Comparison of ENCODE assay signal across 35 mouse cellular contexts in the genomic region with DNA sequence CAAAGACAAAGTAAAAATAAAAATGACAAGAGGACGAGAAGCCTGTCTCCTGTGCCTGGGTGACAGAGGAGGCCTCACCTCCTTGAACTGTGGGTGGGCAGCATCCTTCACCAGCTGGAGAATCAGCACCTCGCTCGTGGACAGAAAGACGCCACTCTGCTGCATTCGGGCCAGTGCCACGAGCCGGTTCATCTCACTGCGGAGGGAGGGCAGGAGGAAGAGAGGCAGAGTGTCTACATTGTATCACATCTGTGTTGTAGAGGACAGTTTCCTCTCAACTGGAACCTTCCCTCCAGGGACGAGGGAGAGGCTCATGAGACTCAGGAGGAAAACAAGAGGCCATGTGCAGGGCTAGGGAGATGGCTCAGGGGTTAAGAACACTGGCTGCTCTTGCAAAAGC. TPM values are rescaled to one million over a fixed set of nuclear protein-coding genes. Genes with fewer than 3 reads are reported as not detected.
"Had no signal": no experiment of that assay in that cellular context is flagged by ENCODE, and none has a peak within 500 bp of the region (broad histone marks: within the 10 kb centered on the region; RNA-seq: fewer than 3 reads in every experiment).

No protein-coding gene starts in this region.

- H3K4me3 ChIP-seq: heart, embryonic 12.5 days; heart, embryonic 13.5 days; heart, embryonic 15.5 days; hindbrain, embryonic 10.5 days; hindbrain, embryonic 12.5 days; hindbrain, embryonic 13.5 days; hindbrain, embryonic 15.5 days; intestine, embryonic 15.5 days; kidney, embryonic 15.5 days; layer of hippocampus, adult 2 months; left cerebral cortex, adult 2 months had no signal

- H3K36me3 ChIP-seq: heart, embryonic 12.5 days; heart, embryonic 13.5 days; heart, embryonic 15.5 days; hindbrain, embryonic 10.5 days; hindbrain, embryonic 12.5 days; hindbrain, embryonic 13.5 days; hindbrain, embryonic 15.5 days; intestine, embryonic 15.5 days; kidney, embryonic 15.5 days had no signal

- H3K9me3 ChIP-seq: heart, embryonic 15.5 days; hindbrain, embryonic 12.5 days; hindbrain, embryonic 13.5 days; hindbrain, embryonic 15.5 days; intestine, embryonic 15.5 days; kidney, embryonic 15.5 days had no signal

- DNase-seq: heart, postnatal 14 days; heart, postnatal 36 days; heart, postnatal 4 days; kidney, adult 11 months; kidney, adult 18-20 months; kidney, adult 2 months; kidney, adult 8-10 months; kidney, adult 9 months; kidney, postnatal 10 days; kidney, postnatal 14 days; kidney, postnatal 25 days; kidney, postnatal 36 days; kidney, postnatal 4 days; layer of hippocampus, adult 9-11 months; layer of hippocampus, postnatal 36 days had no signal

- H3K27ac ChIP-seq: heart, embryonic 13.5 days; heart, embryonic 15.5 days; hindbrain, embryonic 10.5 days; hindbrain, embryonic 12.5 days; hindbrain, embryonic 13.5 days; hindbrain, embryonic 14.5 days; hindbrain, embryonic 15.5 days; hindbrain, postnatal 0 days; intestine, embryonic 15.5 days; kidney, embryonic 15.5 days; kidney, postnatal 0 days; layer of hippocampus, adult 2 months; left cerebral cortex, adult 2 months had no signal

- ATAC-seq: hindbrain, embryonic 16.5 days; hindbrain, postnatal 0 days; inflammation-experienced regulatory T-cells, adult 6 months; intestine, embryonic 15.5 days; intestine, embryonic 16.5 days; intestine, postnatal 0 days had no signal

- H3K4me1 ChIP-seq: hindbrain, embryonic 12.5 days had no signal

- H3K9ac ChIP-seq: heart, embryonic 12.5 days; heart, embryonic 13.5 days; heart, embryonic 15.5 days; hindbrain, embryonic 12.5 days; hindbrain, embryonic 13.5 days; hindbrain, embryonic 14.5 days; hindbrain, embryonic 15.5 days; intestine, embryonic 15.5 days; kidney, embryonic 15.5 days had no signal

- H3K4me2 ChIP-seq: heart, embryonic 11.5 days; heart, embryonic 12.5 days; heart, embryonic 13.5 days; heart, embryonic 15.5 days; hindbrain, embryonic 12.5 days; hindbrain, embryonic 13.5 days; hindbrain, embryonic 14.5 days; hindbrain, embryonic 15.5 days; intestine, embryonic 15.5 days; kidney, embryonic 15.5 days had no signal

- H3K27me3 ChIP-seq: hindbrain, embryonic 15.5 days had no signal

RNA-seq across cellular contexts. Expression of gene Shisa7, which starts 4.9 kb away (rescaled TPM):
- total RNA-seq: heart, postnatal 36 days had no signal
- polyA plus RNA-seq: heart, embryonic 12.5 days; heart, postnatal 0 days; inflammation-experienced regulatory T-cells, adult 6 months had no signal
